Mouse (Mus musculus): ENCODE data around the gene Gm10118.

DNA sequence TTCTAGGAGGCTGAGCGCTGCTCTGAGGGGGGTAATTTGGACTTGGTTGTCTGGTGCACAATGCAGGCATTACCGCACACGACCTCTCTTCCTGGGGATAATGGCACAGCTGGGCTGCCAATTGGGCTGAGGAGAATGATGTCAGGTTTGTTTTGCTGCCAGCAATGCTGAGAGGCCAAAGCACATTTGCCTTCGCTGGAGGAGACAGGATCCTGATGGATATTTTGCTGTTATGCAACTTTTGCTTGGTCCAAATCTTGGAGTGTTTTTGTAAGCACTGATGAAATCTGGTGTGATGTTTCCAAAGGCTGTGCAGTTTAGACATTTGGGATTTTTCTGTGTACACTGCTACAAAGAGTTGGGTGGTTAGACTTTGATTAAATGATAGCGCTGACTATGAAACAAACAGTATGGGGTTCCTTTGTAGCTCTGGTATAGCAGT, 46.8 kb downstream of the Gm10118 start:
- TF ChIP-seq GATA1 (IDR thresholded peaks at IDR 0.05; ENCODE audit: borderline replicate concordance, low read length) (no peak), FLI1 (IDR thresholded peaks at IDR 0.05; ENCODE audit: low read length) (no peak)

Measured in megakaryocyte, embryonic 14.5 days (primary cell).